Mouse (Mus musculus): ENCODE measurements around the gene Atxn7l2. TPM values are rescaled to one million over a fixed set of nuclear protein-coding genes. Genes with fewer than 3 reads are reported as not detected.

Atxn7l2 gene
- polyA plus RNA-seq, 1 experiment from 2014 or later: 6.3 TPM

- H3K4me2 ChIP-seq (ENCODE audit: low read length): no peak overlapping the region
Observed at GRCm38 (mm10) chr3:108211845-108212244, 1.1 kb upstream of the Atxn7l2 start.

GRCm38 (mm10) chr3:108209946-108210770, 576 bp downstream of the Atxn7l2 start:
- H3K4me2 ChIP-seq (ENCODE audit: low read length): peak overlapping the region; percentile 75
- H3K27me3 ChIP-seq (ENCODE audit: control insufficient read depth, insufficient read depth, low read length): no peaks in the 10 kb centered on the region
- peaks cover 9 to 13% of the 10 kb centered on the region in 2 experiments for H3K4me1 ChIP-seq (ENCODE audit: control insufficient read depth in 2 of 2, insufficient read depth in 2 of 2, low read length in 2 of 2)
- H3K9me3 ChIP-seq (ENCODE audit: control insufficient read depth, low read length): no peaks in the 10 kb centered on the region
- ATAC-seq (ENCODE audit: insufficient number of reproducible peaks, insufficient read depth, low FRiP score, low read depth): peak; percentile 93
- peak overlapping the region; percentile 87 to 93 for H3K27ac ChIP-seq (replicated peaks in 1 of 2; ENCODE audit: control insufficient read depth in 1 of 2, insufficient read depth in 1 of 2, low read depth in 2 of 2, low read length in 2 of 2)
- H3K4me3 ChIP-seq (ENCODE audit: control insufficient read depth in 1 of 2, insufficient read depth in 1 of 2, low read depth in 1 of 2, low read length in 2 of 2): peak overlapping the region; percentile 58 to 81
- under 1% methylated on average over 60 of the region's 72 CpGs for WGBS
- peak overlapping the region; percentile 81 for H3K9ac ChIP-seq (ENCODE audit: low read length)
- peaks cover 25% of the 10 kb centered on the region for H3K36me3 ChIP-seq (ENCODE audit: control insufficient read depth, insufficient read depth, low read length)

More at GRCm38 (mm10) chr3:108211845-108212244, 1.1 kb upstream of the Atxn7l2 start:
- Histone ChIP-seq H3K9ac (ENCODE audit: low read length) (no peak overlapping the region), H3K27ac (replicated peaks in 1 of 2; ENCODE audit: control insufficient read depth in 1 of 2, insufficient read depth in 1 of 2, low read depth in 2 of 2, low read length in 2 of 2) (no peak overlapping the region), H3K36me3 (ENCODE audit: control insufficient read depth, insufficient read depth, low read length) (peaks cover 8% of the 10 kb centered on the region), H3K9me3 (ENCODE audit: control insufficient read depth, low read length) (no peaks in the 10 kb centered on the region), H3K4me1 (ENCODE audit: control insufficient read depth in 2 of 2, insufficient read depth in 2 of 2, low read length in 2 of 2) (peaks cover 9 to 13% of the 10 kb centered on the region in 2 experiments), H3K4me3 (ENCODE audit: control insufficient read depth in 1 of 2, insufficient read depth in 1 of 2, low read depth in 1 of 2, low read length in 2 of 2) (no peak overlapping the region), H3K27me3 (ENCODE audit: control insufficient read depth, insufficient read depth, low read length) (0 out of 2 replicates have a peak, but pooled peaks cover 5% of the 10 kb centered on the region)
- 89% methylated on average over 6 of the region's 6 CpGs for WGBS
- ATAC-seq (ENCODE audit: insufficient number of reproducible peaks, insufficient read depth, low FRiP score, low read depth): no peak

GRCm38 (mm10) chr3:108209536-108209935, 1.2 kb downstream of the Atxn7l2 start:
- WGBS: 9% methylated on average over 8 of the region's 8 CpGs
- no peak for ATAC-seq (ENCODE audit: insufficient number of reproducible peaks, insufficient read depth, low FRiP score, low read depth)
- Histone ChIP-seq H3K4me1 (ENCODE audit: control insufficient read depth in 2 of 2, insufficient read depth in 2 of 2, low read length in 2 of 2) (peaks cover 9 to 13% of the 10 kb centered on the region in 2 experiments), H3K36me3 (ENCODE audit: control insufficient read depth, insufficient read depth, low read length) (peaks cover 32% of the 10 kb centered on the region), H3K27me3 (ENCODE audit: control insufficient read depth, insufficient read depth, low read length) (no peaks in the 10 kb centered on the region), H3K9me3 (ENCODE audit: control insufficient read depth, low read length) (no peaks in the 10 kb centered on the region), H3K9ac (ENCODE audit: low read length) (peak overlapping the region; percentile 81), H3K27ac (replicated peaks in 1 of 2; ENCODE audit: control insufficient read depth in 1 of 2, insufficient read depth in 1 of 2, low read depth in 2 of 2, low read length in 2 of 2) (no peak overlapping the region), H3K4me3 (ENCODE audit: control insufficient read depth in 1 of 2, insufficient read depth in 1 of 2, low read depth in 1 of 2, low read length in 2 of 2) (peak overlapping the region; percentile 58 to 81), H3K4me2 (ENCODE audit: low read length) (peak overlapping the region; percentile 75)

GRCm38 (mm10) chr3:108209001-108209400, 1.7 kb downstream of the Atxn7l2 start:
- Histone ChIP-seq H3K27me3 (ENCODE audit: control insufficient read depth, insufficient read depth, low read length) (no peaks in the 10 kb centered on the region), H3K36me3 (ENCODE audit: control insufficient read depth, insufficient read depth, low read length) (peaks cover 37% of the 10 kb centered on the region), H3K4me2 (ENCODE audit: low read length) (peak overlapping the region; percentile 75), H3K4me1 (ENCODE audit: control insufficient read depth in 2 of 2, insufficient read depth in 2 of 2, low read length in 2 of 2) (peaks cover 9 to 13% of the 10 kb centered on the region in 2 experiments), H3K27ac (replicated peaks in 1 of 2; ENCODE audit: control insufficient read depth in 1 of 2, insufficient read depth in 1 of 2, low read depth in 2 of 2, low read length in 2 of 2) (no peak overlapping the region), H3K9me3 (ENCODE audit: control insufficient read depth, low read length) (no peaks in the 10 kb centered on the region), H3K9ac (ENCODE audit: low read length) (peak overlapping the region; percentile 81), H3K4me3 (ENCODE audit: control insufficient read depth in 1 of 2, insufficient read depth in 1 of 2, low read depth in 1 of 2, low read length in 2 of 2) (peak overlapping the region in 1 of 2 experiments; percentile 58; a peak in 1 of 4 replicates)
- no peak for ATAC-seq (ENCODE audit: insufficient number of reproducible peaks, insufficient read depth, low FRiP score, low read depth)
- 82% methylated on average over 3 of the region's 3 CpGs for WGBS

GRCm38 (mm10) chr3:108206731-108207375, 3.9 kb downstream of the Atxn7l2 start:
- H3K4me3 ChIP-seq (ENCODE audit: control insufficient read depth in 1 of 2, insufficient read depth in 1 of 2, low read depth in 1 of 2, low read length in 2 of 2): no peak overlapping the region
- no peak overlapping the region for H3K4me2 ChIP-seq (ENCODE audit: low read length)
- ATAC-seq (ENCODE audit: insufficient number of reproducible peaks, insufficient read depth, low FRiP score, low read depth): no peak
- WGBS: 86% methylated on average over 15 of the region's 15 CpGs
- no peak overlapping the region for H3K9ac ChIP-seq (ENCODE audit: low read length)
- no peaks in the 10 kb centered on the region for H3K9me3 ChIP-seq (ENCODE audit: control insufficient read depth, low read length)
- H3K36me3 ChIP-seq (ENCODE audit: control insufficient read depth, insufficient read depth, low read length): peaks cover 57% of the 10 kb centered on the region
- peaks cover 9 to 13% of the 10 kb centered on the region in 2 experiments for H3K4me1 ChIP-seq (ENCODE audit: control insufficient read depth in 2 of 2, insufficient read depth in 2 of 2, low read length in 2 of 2)
- H3K27ac ChIP-seq (replicated peaks in 1 of 2; ENCODE audit: control insufficient read depth in 1 of 2, insufficient read depth in 1 of 2, low read depth in 2 of 2, low read length in 2 of 2): no peak overlapping the region
- H3K27me3 ChIP-seq (ENCODE audit: control insufficient read depth, insufficient read depth, low read length): no peaks in the 10 kb centered on the region

GRCm38 (mm10) chr3:108205601-108206000, 5.1 kb downstream of the Atxn7l2 start:
- Histone ChIP-seq H3K27me3 (ENCODE audit: control insufficient read depth, insufficient read depth, low read length) (no peaks in the 10 kb centered on the region), H3K4me3 (ENCODE audit: control insufficient read depth in 1 of 2, insufficient read depth in 1 of 2, low read depth in 1 of 2, low read length in 2 of 2) (no peak overlapping the region), H3K27ac (replicated peaks in 1 of 2; ENCODE audit: control insufficient read depth in 1 of 2, insufficient read depth in 1 of 2, low read depth in 2 of 2, low read length in 2 of 2) (no peak overlapping the region), H3K4me2 (ENCODE audit: low read length) (no peak overlapping the region), H3K9ac (ENCODE audit: low read length) (no peak overlapping the region), H3K36me3 (ENCODE audit: control insufficient read depth, insufficient read depth, low read length) (peaks cover 61% of the 10 kb centered on the region), H3K9me3 (ENCODE audit: control insufficient read depth, low read length) (no peaks in the 10 kb centered on the region), H3K4me1 (ENCODE audit: control insufficient read depth in 2 of 2, insufficient read depth in 2 of 2, low read length in 2 of 2) (peaks cover 9 to 18% of the 10 kb centered on the region in 2 experiments)
- 83% methylated on average over 8 of the region's 8 CpGs for WGBS
- no peak for ATAC-seq (ENCODE audit: insufficient number of reproducible peaks, insufficient read depth, low FRiP score, low read depth)

GRCm38 (mm10) chr3:108204470-108204869, 6.3 kb downstream of the Atxn7l2 start:
- Histone ChIP-seq H3K9me3 (ENCODE audit: control insufficient read depth, low read length) (no peaks in the 10 kb centered on the region), H3K4me3 (ENCODE audit: control insufficient read depth in 1 of 2, insufficient read depth in 1 of 2, low read depth in 1 of 2, low read length in 2 of 2) (no peak overlapping the region), H3K9ac (ENCODE audit: low read length) (no peak overlapping the region), H3K4me1 (ENCODE audit: control insufficient read depth in 2 of 2, insufficient read depth in 2 of 2, low read length in 2 of 2) (peaks cover 7 to 21% of the 10 kb centered on the region in 2 experiments), H3K27ac (replicated peaks in 1 of 2; ENCODE audit: control insufficient read depth in 1 of 2, insufficient read depth in 1 of 2, low read depth in 2 of 2, low read length in 2 of 2) (no peak overlapping the region), H3K27me3 (ENCODE audit: control insufficient read depth, insufficient read depth, low read length) (no peaks in the 10 kb centered on the region), H3K36me3 (ENCODE audit: control insufficient read depth, insufficient read depth, low read length) (peaks cover 61% of the 10 kb centered on the region), H3K4me2 (ENCODE audit: low read length) (no peak overlapping the region)
- WGBS: 82% methylated on average over 11 of the region's 11 CpGs
- no peak for ATAC-seq (ENCODE audit: insufficient number of reproducible peaks, insufficient read depth, low FRiP score, low read depth)

All from heart, embryonic 14.5 days (tissue).